Mouse (Mus musculus) cerebellum, adult 18-20 months (tissue): ENCODE results near the gene Stk38.
"Not testable (repeated sequence)": the region's sequence is repeated elsewhere in the genome, so short reads cannot be mapped to it uniquely, and the experiment has no call there.

Source experiments
- DNase-seq, 2 experiments: peaks; one replicate each; pipeline ENCODE4 v3.0.0; 2021

Stk38 gene

GRCm38 (mm10) chr17:29007641-29008325 lies at the start of gene Stk38:
Stk38 (minus strand) TSS chr17:29007995.
- peak; percentile 86 to 97 for DNase-seq

GRCm38 (mm10) chr17:29057361-29057890 lies 49.6 kb upstream of the Stk38 start:
- DNase-seq = no peak

- no peak for DNase-seq
Measured at GRCm38 (mm10) chr17:29056699-29057151, 48.9 kb upstream of the Stk38 start.

- DNase-seq = no peak
Measured at GRCm38 (mm10) chr17:29056207-29056606, 48.4 kb upstream of the Stk38 start.

- no peak for DNase-seq
Measured at GRCm38 (mm10) chr17:29055586-29055985, 47.8 kb upstream of the Stk38 start.

- no peak for DNase-seq
Measured at GRCm38 (mm10) chr17:29054429-29054828, 46.6 kb upstream of the Stk38 start.

GRCm38 (mm10) chr17:29053841-29054240 lies 46.0 kb upstream of the Stk38 start:
- no peak for DNase-seq

- no peak for DNase-seq
Measured at GRCm38 (mm10) chr17:29053067-29053466, 45.3 kb upstream of the Stk38 start.

GRCm38 (mm10) chr17:29050791-29051190 lies 43.0 kb upstream of the Stk38 start:
- DNase-seq = no peak

- no peak for DNase-seq
Measured at GRCm38 (mm10) chr17:29049923-29050322, 42.1 kb upstream of the Stk38 start.

GRCm38 (mm10) chr17:29049508-29049889 lies 41.7 kb upstream of the Stk38 start:
- DNase-seq = no peak

GRCm38 (mm10) chr17:29048748-29049507 lies 41.1 kb upstream of the Stk38 start:
- peak; percentile 89 to 92 for DNase-seq

- DNase-seq = no peak
Measured at GRCm38 (mm10) chr17:29047697-29048514, 40.1 kb upstream of the Stk38 start.

- no peak for DNase-seq
Measured at GRCm38 (mm10) chr17:29046863-29047262, 39.1 kb upstream of the Stk38 start.

GRCm38 (mm10) chr17:29045741-29046530 lies 38.1 kb upstream of the Stk38 start:
- DNase-seq = peak; percentile 80 to 81

- no peak for DNase-seq
Measured at GRCm38 (mm10) chr17:29044925-29045319, 37.1 kb upstream of the Stk38 start.

GRCm38 (mm10) chr17:29044146-29044924 lies 36.5 kb upstream of the Stk38 start:
- DNase-seq = no peak

GRCm38 (mm10) chr17:29043583-29043982 lies 35.8 kb upstream of the Stk38 start:
- no peak for DNase-seq

GRCm38 (mm10) chr17:29042569-29042968 lies 34.8 kb upstream of the Stk38 start:
- DNase-seq = no peak

- DNase-seq = not testable (repeated sequence)
Measured at GRCm38 (mm10) chr17:29041632-29042031, 33.8 kb upstream of the Stk38 start.

GRCm38 (mm10) chr17:29039351-29039750 lies 31.6 kb upstream of the Stk38 start:
- no peak for DNase-seq
